Mouse (Mus musculus) heart, adult 8-10 months (tissue): ENCODE measurements around the gene Gm38392. TPM values are rescaled to one million over a fixed set of nuclear protein-coding genes. Genes with fewer than 3 reads are reported as not detected.
"Not testable (repeated sequence)": the region's sequence is repeated elsewhere in the genome, so short reads cannot be mapped to it uniquely, and the experiment has no call there.

Experiments used
- DNase-seq: peaks from one replicate; pipeline ENCODE4 v3.0.0; 2022; ENCODE audit warnings: low spot score
- total RNA-seq, 4 experiments: library from RNA; stranded (reverse); gene quantifications; 2 replicates each; pipeline ENCODE4 v1.2.4; 2022

Gene Gm38392
- total RNA-seq: under 1 TPM in 3 of 4 experiments, not detected in 1; 0.25 to 0.44 (median 0.29) TPM

DNA sequence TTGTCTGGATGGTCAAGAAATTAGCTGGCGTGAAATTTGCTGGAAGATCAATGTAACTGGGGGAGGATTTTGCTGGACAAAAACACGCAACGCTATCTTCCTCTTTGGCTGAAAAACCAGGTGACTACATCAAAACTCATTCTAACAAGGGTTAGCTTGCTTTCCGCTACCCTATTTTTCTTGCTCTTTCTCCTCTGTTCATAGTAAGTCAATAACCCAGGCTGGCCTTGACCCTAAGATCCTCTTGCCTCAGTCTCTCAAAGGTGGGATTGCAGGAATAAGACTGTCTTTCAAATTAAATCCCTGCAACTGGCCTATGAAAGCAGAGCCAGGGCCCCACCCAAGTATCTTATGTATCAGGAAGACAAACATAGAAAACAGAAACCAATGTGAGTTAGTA lies at the start of gene Gm38392:
Gm38392 (minus strand) TSS at position 101 of the 400 bp plus-strand sequence.
- no peak for DNase-seq

DNA sequence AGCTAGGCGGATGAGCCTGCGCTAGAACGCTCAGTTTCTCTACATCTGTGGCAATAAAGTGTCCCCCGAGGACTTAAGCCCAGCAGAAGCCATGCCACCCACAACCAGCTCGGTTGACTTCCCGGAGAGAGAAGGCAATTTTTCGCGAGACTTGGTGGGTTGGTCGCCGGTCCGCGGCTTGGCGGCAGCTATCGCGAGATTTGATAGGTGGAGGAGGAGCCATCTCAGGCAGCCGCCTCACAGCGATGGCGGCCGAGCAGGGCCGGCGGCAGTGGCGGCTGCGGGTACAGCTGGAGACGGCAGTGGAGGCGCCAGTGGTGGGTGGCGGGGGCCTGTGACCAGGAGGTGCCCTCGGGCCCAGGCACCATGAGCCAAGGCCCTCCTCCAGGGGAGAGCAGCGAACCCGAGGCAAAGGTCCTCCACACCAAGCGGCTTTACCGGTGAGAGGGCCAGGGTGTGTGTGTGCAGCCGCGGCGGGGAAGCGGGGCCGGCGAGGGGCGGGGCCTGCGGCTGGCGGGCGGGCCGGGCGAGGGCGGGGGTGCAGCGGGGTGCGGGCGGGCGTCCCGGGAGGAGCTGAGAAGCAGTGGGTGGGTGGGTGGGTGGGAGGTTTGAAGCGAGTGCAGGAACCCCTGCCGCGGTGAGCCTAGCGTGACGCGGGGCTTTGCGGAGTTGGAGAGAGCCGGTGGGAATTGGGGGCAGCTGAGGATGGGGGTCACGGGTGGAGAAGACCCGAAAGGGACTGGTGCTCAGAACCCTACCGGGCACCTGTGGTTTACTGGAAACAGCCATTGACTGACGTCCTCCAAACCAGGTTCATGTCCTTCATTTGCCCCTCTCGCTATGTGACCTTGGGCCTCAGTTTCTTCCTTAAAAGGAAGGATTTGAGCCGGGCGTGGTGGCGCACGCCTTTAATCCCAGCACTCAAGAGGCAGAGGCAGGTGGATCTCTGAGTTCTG lies 49.3 kb upstream of the Gm38392 start, which contains the start of the genes Tmem79 and Smg5:
Tmem79 (minus strand) TSS at position 91 of the 956 bp plus-strand sequence.
Smg5 (plus strand) TSS at position 203 of the 956 bp plus-strand sequence.
- peak; percentile 96 for DNase-seq

DNA sequence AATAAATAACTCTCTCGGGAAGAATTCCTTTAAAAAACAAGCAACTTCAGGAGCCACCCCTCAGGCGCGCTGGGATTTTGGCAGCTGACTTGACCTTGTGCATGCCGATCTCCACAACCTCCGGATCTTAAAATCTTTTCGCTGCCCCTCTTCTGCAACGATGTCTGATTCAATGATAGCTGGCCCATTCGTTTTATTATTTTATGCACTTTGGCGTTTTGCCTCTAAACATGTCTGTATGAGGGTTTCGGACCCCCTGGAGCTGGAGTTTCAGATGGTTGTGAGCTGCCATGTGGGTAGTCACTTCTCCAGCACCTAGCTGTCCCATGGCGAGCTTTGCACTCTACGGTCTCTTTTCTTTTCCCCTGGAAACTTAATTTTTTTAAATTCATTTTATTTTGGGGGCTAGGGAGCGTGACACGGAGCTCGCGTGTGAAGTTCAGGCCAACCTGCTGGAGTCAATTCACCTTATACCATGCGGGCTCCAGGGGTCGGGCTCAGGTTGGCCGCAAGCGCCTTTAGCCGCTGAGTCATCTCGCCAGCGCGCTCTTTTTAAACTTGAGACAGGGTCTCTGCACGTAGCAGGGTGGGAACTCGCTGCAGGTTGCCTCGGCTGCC lies 48.5 kb upstream of the Gm38392 start:
- DNase-seq: peak; percentile 26

DNA sequence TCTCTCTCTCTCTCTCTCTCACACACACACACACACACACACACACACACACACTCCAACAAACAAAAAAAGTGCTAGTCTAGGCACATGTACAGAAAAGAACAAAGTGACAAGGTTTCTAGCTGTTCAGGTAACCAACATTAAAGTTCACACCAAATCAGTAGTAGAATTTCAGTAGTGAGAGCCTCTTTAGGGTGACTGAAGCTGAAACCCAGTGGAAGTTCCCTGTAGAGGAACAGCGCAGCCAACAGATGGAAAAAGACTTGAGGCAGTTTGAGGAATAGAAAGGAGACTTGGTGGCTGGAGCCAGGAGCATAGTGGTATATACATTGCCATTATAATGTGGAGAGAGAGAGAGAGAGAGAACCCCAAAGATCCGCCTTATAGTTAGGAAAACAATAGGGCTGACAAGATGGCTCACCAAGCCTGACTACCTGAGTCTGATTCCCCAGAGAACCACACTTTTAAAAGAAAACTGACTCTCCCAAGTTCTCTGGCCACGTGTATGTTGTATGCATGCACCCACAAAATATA lies 48.0 kb upstream of the Gm38392 start:
- no peak for DNase-seq

DNA sequence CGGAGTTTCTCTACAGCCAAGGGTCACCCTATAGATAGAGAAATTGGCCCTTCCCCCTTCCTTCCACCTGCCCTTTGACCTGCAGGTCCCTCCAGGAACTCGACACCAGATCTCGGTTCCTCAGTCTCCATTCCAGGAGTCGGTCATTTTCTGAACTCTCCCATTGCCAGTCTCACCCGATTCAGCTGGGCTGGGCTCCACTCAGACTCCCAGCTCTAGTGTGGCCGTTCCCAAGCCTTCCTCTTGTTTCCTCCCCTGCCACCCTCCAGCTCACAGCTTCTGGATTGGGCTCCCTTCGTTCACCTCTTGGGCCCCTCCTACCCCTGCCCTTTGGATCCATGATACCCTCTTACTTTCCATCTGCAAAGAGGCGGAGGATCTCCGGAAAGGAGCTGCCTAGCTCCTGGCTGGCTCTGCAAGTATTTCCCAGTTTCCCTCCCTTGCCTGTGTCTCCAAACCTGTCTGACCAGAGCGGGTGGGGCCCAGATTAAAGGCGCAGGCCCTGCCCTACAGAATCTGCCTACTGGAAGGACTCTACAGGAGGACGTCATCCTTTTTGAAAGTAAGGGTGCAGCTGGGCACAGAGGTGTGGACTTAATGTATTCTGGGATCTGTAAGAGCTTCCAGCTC lies 47.1 kb upstream of the Gm38392 start:
- no peak for DNase-seq

DNA sequence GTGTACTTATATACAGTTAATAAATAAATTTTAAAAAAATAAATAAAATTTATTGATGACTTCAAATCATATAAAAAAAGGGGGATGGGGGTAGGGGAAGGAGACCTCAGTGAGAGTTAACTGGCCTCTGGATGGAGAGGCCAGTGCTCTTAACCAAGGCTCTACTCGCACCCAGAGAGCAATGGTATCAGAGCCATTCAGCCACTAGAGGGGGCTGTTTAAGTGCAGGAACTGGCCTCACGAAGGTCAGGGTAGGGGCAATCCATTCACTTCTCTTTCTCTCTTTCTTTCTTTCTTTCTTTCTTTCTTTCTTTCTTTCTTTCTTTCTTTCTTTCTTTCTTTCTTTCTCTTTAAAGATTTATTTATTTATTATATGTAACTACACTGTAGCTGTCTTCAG lies 44.3 kb upstream of the Gm38392 start:
- DNase-seq: no peak

DNA sequence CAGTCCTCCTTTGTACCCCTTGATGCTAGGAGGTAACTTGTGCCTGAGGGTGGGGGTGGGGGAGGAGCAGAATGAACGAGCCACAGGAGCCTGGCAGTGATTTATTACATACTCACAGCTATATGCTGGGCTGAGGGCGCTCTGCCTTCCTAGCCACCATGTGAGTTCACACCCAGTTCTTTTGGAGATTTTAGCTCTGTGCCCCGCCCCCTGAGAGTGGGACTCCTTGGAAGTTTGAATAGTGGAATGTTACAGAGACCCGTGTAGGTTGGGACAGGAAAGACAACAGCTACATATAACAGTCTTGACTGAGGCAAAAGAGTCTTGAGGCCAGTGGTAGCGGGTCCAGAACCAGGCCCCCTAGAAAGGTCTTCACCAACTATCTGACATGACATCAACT lies 41.9 kb upstream of the Gm38392 start:
- DNase-seq: no peak

DNA sequence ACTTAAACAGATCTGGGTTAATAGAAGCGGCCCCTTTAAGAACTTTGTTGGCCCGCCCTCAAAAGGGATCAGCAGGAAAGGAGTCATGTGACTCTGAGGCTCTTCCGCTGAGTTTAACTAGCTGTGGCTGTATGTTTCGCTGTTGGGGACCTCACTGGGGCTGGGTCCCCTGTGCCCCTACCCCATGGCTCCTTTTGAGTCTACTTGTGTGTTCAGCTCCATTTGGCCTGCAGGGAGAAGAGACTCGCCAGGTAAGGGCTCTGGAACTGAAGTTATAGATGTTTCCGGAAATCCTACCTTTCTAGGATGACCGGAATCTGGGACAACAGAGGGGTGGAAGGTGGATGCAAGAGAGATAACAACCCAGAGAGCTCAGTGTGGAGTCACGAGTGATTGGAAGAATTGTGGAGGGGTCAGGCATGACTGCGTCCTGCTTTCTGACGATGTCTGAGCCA lies 38.0 kb upstream of the Gm38392 start, which contains the start of gene Glmp:
Glmp (plus strand) TSS at position 73 of the 455 bp plus-strand sequence.
- DNase-seq: peak; percentile 81

DNA sequence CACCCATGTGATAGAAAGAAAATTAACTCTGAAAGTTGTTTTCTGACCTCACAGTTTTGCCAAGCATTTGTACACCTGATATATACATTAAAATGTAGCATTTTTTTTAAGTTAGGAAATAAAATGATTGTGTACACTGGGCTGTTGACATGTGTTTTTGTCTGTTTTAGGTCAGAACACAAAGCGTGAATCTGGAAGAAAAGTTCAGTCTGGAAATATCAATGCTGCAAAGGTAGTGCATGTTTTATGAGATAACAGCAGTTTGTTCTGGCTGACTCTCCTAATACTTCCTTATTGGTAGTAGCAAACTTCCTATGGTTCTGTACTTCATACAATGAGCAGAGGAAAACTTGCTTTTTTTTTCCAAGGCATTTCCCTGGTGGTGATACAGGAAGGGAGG lies 12.2 kb upstream of the Gm38392 start:
- no peak for DNase-seq

DNA sequence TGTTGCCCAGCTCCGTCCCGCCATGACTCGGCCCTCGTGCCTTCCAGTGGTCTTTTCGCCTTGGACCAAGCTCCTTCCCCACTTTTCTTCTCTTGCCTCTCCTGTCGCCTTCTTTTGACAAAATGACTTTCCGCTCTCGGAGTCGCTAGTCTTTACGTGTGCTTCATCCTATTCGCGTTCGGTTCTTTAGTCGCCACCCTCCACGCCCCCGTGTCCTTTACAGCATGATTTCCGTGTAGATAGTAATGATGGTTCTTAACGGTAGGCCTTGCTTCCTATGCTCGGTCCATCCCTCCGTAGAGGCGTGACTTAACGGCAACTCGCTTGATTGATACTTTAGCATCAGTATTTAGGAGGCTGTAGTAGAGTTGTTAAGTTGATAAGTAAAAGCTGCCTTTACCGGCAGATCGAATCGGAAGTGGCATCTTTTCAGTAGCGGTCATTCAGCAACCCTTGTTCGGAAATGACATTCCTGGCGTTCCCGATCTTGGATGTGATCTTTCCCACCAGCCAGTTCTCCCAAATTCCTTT lies 10.4 kb upstream of the Gm38392 start:
- DNase-seq: peak; percentile 11

DNA sequence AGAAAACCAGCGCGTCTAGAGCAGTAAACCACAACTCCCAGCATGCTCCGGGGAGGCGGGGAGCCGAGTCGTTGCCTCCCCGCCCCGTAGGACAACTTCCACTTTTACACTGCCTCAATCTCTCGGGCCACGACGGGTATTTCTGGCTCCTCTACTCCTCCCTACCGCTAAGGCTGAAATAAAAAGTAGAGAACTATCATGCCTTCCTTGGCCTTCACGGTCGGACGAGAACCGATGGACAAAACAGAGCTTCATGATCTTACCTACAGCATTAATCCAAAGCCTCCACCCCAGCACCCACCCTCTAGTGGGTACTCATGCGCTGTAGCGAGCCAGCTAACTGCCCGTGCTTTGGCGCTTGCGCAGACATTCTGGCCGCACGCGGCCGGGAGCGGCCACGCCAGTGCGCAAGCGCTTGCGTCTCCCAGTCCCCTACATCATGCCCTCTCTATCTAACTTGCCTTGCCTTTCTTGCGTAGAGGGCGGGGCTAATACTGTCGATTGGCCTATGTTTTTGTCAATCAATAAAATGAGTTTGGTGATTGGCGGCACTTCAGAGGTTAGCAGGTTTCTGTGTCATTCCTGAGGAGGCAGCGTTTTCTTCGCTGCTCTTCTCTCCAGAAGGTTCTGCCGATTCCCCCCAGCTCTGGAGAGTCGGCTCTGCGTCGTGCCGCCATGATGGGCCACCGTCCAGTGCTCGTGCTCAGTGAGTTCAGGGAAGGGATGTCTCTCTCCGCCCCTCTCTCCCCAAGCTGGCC lies 9.7 kb upstream of the Gm38392 start, which contains the start of the genes Tsacc and Cct3:
Tsacc (minus strand) TSS at position 439 of the 758 bp plus-strand sequence.
Cct3 (plus strand) TSS at position 556 of the 758 bp plus-strand sequence.
- DNase-seq: peak; percentile 98

DNA sequence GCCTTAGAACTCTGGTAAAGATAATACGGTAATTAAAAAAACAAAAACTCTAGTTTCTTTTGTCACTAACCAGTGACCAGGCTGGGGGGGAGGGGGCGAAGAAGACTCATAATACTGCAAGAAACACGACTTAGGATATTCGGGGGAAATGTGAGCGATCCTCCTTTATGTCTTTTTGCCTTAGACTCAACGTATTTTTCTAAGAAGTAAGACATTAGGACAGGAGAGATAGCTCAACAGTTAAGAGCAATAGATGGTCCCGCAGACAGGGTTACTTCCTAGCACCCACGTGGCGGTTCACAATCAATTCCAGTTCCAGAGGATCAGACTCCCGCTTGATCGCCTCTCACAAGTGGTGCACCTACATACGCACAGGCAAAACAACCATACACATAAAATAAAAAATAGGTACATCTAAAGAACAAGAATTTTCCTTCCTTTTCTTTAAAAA lies 9.1 kb upstream of the Gm38392 start:
- no peak for DNase-seq

DNA sequence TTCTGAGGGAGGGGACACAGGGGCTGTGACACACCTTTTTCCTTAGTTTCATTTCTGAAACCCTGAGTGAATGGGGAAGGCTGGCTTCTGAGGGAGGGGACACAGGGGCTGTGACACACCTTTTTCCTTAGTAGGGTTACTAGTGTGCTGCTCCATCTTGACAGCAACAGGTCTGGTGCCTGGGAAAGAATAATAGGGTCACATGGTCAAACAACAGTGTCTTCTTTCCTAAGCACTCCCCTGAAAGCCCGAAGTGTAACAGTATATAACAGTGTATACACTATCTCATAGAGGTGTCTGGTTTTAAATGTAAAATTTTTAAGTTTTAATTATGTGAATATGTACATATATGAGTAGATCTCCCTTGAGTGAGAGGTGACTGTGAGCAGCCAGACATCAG lies 8.3 kb upstream of the Gm38392 start:
- DNase-seq: not testable (repeated sequence)

DNA sequence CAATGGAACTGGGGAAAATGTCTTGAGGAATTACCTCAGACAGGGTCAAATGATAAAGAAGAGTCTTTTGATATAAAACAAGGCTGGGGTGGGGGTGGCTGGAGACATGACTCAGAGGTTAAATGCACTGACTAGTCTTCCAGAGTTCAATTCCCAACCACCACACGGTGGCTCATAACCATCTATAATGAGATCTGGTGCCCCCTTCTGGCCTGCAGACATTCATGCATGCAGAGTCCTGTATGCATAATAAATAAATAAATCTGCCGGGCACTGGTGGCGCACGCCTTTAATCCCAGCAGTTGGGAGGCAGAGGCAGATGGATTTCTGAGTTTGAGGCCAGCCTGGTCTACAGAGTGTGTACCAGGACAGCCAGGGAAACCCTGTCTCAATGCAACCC lies 5.0 kb upstream of the Gm38392 start:
- DNase-seq: no peak

DNA sequence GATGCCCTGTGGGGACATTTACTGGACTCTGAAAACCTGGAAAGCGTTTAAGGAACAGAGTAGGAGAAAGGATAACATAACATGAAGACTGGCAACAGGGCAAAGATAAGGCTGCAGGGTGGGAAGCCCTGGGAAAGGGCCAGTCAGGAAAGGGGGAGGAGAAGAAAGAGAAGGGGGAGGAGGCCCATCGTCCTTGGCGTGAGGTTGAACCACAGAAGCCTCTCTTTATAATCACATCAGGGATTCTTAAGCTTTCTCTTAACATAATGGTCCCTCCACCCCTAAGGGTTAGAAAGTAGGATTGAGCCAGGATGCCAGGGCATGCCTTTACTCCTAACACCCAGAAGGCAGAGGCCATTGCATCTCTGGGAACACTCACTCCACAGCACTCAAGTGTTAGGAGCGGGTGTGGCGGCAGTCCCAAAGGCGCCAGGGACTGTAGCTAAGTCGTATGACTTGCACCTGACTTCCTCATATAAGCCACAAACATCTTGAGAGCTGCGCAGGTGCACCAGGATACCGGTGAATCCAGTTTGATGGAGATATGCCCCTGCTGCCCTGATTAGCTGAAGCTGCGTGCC lies 1.2 kb upstream of the Gm38392 start:
- DNase-seq: not testable (repeated sequence)

DNA sequence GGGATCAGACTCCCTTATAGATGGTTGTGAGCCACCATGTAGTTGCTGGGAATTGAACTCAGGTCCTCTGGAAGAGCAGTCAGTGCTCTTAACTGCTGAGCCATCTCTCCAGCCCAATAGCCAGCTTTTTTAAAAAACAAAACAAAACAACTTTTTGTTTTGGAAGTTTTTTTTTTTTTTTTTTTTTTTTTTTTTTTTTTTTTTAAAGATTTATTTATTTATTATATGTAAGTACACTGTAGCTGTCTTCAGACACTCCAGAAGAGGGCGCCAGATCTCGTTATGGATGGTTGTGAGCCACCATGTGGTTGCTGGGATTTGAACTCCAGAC lies 1.5 kb downstream of the Gm38392 start:
- not testable (repeated sequence) for DNase-seq

DNA sequence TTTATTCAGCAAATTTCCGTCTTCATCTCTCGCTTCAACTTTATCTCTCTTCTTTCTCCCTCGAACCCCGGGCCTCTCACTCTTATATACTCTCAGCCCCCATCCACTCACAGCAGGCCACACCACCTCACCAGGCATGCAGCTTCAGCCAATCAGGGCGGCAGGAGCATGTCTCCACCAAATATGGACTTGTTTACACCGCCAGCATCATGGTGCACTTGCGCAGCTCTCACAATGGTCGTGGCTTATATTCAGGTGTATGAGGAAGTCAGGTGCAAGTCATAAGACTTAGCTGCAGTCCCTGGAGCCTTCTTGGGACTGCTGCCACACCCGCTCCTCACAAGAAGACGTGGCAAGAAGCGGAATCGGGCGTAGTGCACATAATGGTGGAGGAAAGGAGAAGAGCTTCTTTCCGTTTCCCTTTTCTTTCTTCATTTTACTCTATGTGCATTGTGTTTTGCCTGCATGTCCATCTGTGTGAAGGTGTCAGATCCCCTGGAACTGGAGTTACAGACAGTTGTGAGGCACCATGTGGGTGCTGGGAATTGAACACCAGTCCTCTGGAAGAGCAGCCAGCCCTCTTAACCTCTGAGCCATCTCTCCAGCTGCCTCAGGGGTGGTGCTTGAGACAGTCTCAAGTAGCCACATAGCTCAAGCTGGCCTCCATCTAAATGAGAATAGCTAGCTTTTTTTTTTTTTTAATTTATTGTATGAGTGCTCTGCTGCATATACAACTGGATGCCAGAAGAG lies 2.0 kb downstream of the Gm38392 start:
- DNase-seq: not testable (repeated sequence)

DNA sequence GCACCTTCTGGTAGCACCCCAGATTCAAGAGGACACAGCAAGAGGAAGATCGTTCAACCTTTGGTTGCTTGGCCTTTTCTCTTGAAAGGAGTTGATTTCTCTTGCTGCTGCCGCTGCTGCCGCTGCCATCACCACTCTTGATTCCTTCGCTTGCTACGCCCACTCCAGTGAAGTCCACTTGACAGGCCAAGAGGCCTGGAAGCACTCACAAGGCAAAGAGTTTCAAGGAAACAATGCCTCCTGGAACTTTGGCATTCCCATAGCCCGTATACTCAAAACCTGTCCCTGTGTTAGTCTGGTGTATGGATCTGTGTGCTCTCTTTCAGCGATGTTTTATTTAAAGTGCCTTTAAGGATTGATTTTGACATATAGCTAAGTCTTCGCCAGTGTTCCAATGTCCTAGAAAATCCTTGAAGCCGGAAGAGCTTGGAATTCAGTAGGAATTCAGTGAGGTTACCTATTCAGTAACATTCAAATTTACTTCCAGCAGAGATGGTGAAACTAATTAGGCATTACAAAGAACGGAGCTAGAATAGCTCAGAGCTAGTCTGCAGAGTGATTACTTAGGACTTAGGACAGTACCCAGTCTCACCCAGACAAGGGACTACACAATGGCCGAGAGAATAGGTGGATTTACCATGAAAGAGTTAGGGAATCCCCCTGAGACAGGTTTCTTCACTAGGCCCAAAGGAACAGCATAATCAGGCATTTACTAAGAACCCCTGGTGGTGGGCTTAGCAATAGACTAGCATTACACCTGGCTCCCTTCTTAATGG lies 5.7 kb downstream of the Gm38392 start:
- DNase-seq: not testable (repeated sequence)

DNA sequence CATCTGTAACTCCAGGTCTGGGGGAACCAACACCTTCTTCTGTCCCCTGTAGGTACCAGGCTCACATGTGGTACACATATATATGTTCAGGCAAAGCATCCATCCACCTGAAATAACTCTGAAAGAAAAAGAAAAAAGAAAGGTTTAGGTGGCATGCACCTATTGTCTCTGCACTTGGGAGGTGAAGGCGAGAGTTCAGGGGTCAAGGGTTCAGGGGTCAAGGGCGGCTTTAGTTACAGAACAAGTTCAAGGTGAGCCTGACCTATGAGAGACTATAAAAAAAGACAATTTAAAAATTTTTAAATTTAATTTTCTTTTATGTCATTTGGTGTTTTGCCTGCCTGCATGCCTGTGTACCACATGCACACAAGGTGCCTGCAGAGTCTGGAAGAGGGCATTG lies 7.0 kb downstream of the Gm38392 start:
- no peak for DNase-seq
